Mouse (Mus musculus) gastrocnemius, adult 2 months (tissue): ENCODE measurements around the gene H60c. TPM values are rescaled to one million over a fixed set of nuclear protein-coding genes. Genes with fewer than 3 reads are reported as not detected.
"Not testable (repeated sequence)": the region's sequence is repeated elsewhere in the genome, so short reads cannot be mapped to it uniquely, and the experiment has no call there.

ENCODE experiments used
- DNase-seq: peaks from one replicate; pipeline ENCODE4 v3.0.0; 2022
- H3K27ac ChIP-seq: fragments of 200-600 bp; 2 replicates; pipeline ENCODE4 v1.8.1; 2022; ENCODE audit warnings: mild to moderate bottlenecking
- H3K4me3 ChIP-seq: fragments of 200-600 bp; 2 replicates; pipeline ENCODE4 v1.8.1; 2022; ENCODE audit warnings: mild to moderate bottlenecking, moderate library complexity
- CTCF ChIP-seq: fragments of 200-600 bp; IDR thresholded peaks from 2 replicates; pipeline ENCODE4 v1.8.1; 2022; ENCODE audit warnings: antibody characterized with exemption, mild to moderate bottlenecking, moderate library complexity
- intact Hi-C: fragments of 180-260 bp; cut with DNase I; formaldehyde crosslinking; loops from one replicate; pipeline ENCODE4 v1.15.1; 2025
- long read RNA-seq, 2 experiments: library from polyadenylated mRNA; stranded (forward); transcript quantifications; one replicate each; pipeline ENCODE4 v2.0.0; 2021
- total RNA-seq, 2 experiments: library from RNA; stranded (reverse); gene quantifications; 2 replicates each; pipeline ENCODE4 v1.2.3; 2021

Gene H60c
- total RNA-seq = not detected
- long read RNA-seq, experiment 1 = 0 reads
- long read RNA-seq, experiment 2 = 0 reads

- intact Hi-C loops = no loop called here
- no peak for DNase-seq
- no peak within 1 kb of the TSS for H3K4me3 ChIP-seq
- TF ChIP-seq CTCF = no peak
- no peak within 1 kb of the TSS for H3K27ac ChIP-seq
Observed at GRCm38 (mm10) chr10:3267671-3268070, at the start of gene H60c. Gene H60c, minus strand, starts transcription at chr10:3267771.

- intact Hi-C loops = no loop called here
- H3K4me3 ChIP-seq = no peak overlapping the region
- DNase-seq = no peak
- TF ChIP-seq CTCF = no peak
- H3K27ac ChIP-seq = no peak overlapping the region
Observed at GRCm38 (mm10) chr10:3308821-3309206, 41.2 kb upstream of the H60c start.

- TF ChIP-seq CTCF = no peak
- intact Hi-C loops = no loop called here
- Histone ChIP-seq H3K27ac (no peak overlapping the region), H3K4me3 (no peak overlapping the region)
- no peak for DNase-seq
Observed at GRCm38 (mm10) chr10:3308180-3308820, 40.7 kb upstream of the H60c start.

GRCm38 (mm10) chr10:3307752-3308151 is 40.2 kb upstream of the H60c start:
- TF ChIP-seq CTCF = no peak
- DNase-seq = no peak
- intact Hi-C loops = no loop called here
- H3K27ac ChIP-seq = no peak overlapping the region
- H3K4me3 ChIP-seq = no peak overlapping the region

GRCm38 (mm10) chr10:3293969-3294368 is 26.4 kb upstream of the H60c start:
- TF ChIP-seq CTCF = no peak
- intact Hi-C loops = no loop called here
- DNase-seq = no peak
- H3K4me3 ChIP-seq = no peak overlapping the region
- H3K27ac ChIP-seq = no peak overlapping the region

GRCm38 (mm10) chr10:3281047-3281446 is 13.5 kb upstream of the H60c start:
- intact Hi-C loops = no loop called here
- TF ChIP-seq CTCF = no peak
- no peak for DNase-seq
- no peak overlapping the region for H3K27ac ChIP-seq
- no peak overlapping the region for H3K4me3 ChIP-seq

GRCm38 (mm10) chr10:3274065-3274464 is 6.5 kb upstream of the H60c start:
- intact Hi-C loops = no loop called here
- no peak for DNase-seq
- Histone ChIP-seq H3K4me3 (no peak overlapping the region), H3K27ac (no peak overlapping the region)
- TF ChIP-seq CTCF = no peak

- TF ChIP-seq CTCF = no peak
- DNase-seq = no peak
- H3K27ac ChIP-seq = no peak overlapping the region
- no peak overlapping the region for H3K4me3 ChIP-seq
- intact Hi-C loops = no loop called here
Observed at GRCm38 (mm10) chr10:3271036-3271435, 3.5 kb upstream of the H60c start.

GRCm38 (mm10) chr10:3266729-3267128 is 842 bp downstream of the H60c start:
- Histone ChIP-seq H3K27ac (no peak overlapping the region), H3K4me3 (no peak overlapping the region)
- no peak for TF ChIP-seq CTCF
- no peak for DNase-seq
- intact Hi-C loops = no loop called here

- H3K27ac ChIP-seq = no peak overlapping the region
- no peak for TF ChIP-seq CTCF
- no peak for DNase-seq
- intact Hi-C loops = no loop called here
- no peak overlapping the region for H3K4me3 ChIP-seq
Observed at GRCm38 (mm10) chr10:3262784-3263183, 4.8 kb downstream of the H60c start.

- DNase-seq = no peak
- TF ChIP-seq CTCF = no peak
- intact Hi-C loops = no loop called here
- Histone ChIP-seq H3K27ac (no peak overlapping the region), H3K4me3 (no peak overlapping the region)
Observed at GRCm38 (mm10) chr10:3257391-3257790, 10.2 kb downstream of the H60c start.

GRCm38 (mm10) chr10:3238436-3238835 is 29.1 kb downstream of the H60c start:
- H3K4me3 ChIP-seq, H3K27ac ChIP-seq: not testable (repeated sequence)

GRCm38 (mm10) chr10:3236638-3237270 is 30.8 kb downstream of the H60c start:
- intact Hi-C loops = no loop called here

More at GRCm38 (mm10) chr10:3238436-3238835, 29.1 kb downstream of the H60c start:
- DNase-seq, intact Hi-C loops: not testable (repeated sequence)

More at GRCm38 (mm10) chr10:3236638-3237270, 30.8 kb downstream of the H60c start:
- no peak for TF ChIP-seq CTCF
- H3K4me3 ChIP-seq = no peak overlapping the region
- DNase-seq = peak; percentile 17
- no peak overlapping the region for H3K27ac ChIP-seq
